ENCODE assay signal across 27 mouse cellular contexts in genomic region chr9:62154551-62154950, GRCm38 (mm10). TPM values are rescaled to one million over a fixed set of nuclear protein-coding genes. Genes with fewer than 3 reads are reported as not detected.
A peak's percentile ranks its signal among the peaks of the same experiment; 100 is the strongest.
DNase-seq lines count a peak whose midpoint lies in the region; ATAC-seq and TF ChIP-seq lines count a peak whose summit lies in the region.
"Had no signal": no experiment of that assay in that cellular context is flagged by ENCODE, and none has a peak within 500 bp of the region (broad histone marks: within the 10 kb centered on the region; RNA-seq: fewer than 3 reads in every experiment).

No protein-coding gene starts in this region.

- no peak overlapping the region for H3K4me3 ChIP-seq in hindbrain, embryonic 13.5 days
- no peak overlapping the region for H3K4me3 ChIP-seq in hindbrain, embryonic 12.5 days
- no peak overlapping the region for H3K4me3 ChIP-seq in midbrain, postnatal 0 days (ENCODE audit: low read depth, low read length)
- no peak overlapping the region for H3K4me3 ChIP-seq in midbrain, embryonic 10.5 days
- H3K4me3 ChIP-seq in embryonic facial prominence, embryonic 14.5 days (ENCODE audit: low read depth, low read length) = no peak overlapping the region
- H3K4me3 ChIP-seq: embryonic facial prominence, embryonic 12.5 days; erythroblast, embryonic 14.5 days; forebrain, embryonic 12.5 days; kidney, embryonic 15.5 days; left cerebral cortex, adult 2 months; liver, embryonic 15.5 days; midbrain, embryonic 12.5 days; neural tube, embryonic 12.5 days; stomach, embryonic 15.5 days had no signal

- H3K27me3 ChIP-seq in hindbrain, embryonic 13.5 days = no peaks in the 10 kb centered on the region
- no peaks in the 10 kb centered on the region for H3K27me3 ChIP-seq in hindbrain, embryonic 12.5 days
- no peaks in the 10 kb centered on the region for H3K27me3 ChIP-seq in midbrain, postnatal 0 days (ENCODE audit: insufficient read depth, low read length)
- no peaks in the 10 kb centered on the region for H3K27me3 ChIP-seq in midbrain, embryonic 10.5 days (ENCODE audit: low read depth, poor library complexity, severe bottlenecking)
- no peaks in the 10 kb centered on the region for H3K27me3 ChIP-seq in embryonic facial prominence, embryonic 14.5 days (replicated peaks; ENCODE audit: control insufficient read depth, insufficient read depth, low read length)
- H3K27me3 ChIP-seq: embryonic facial prominence, embryonic 12.5 days; forebrain, embryonic 12.5 days; kidney, embryonic 15.5 days; liver, embryonic 15.5 days; midbrain, embryonic 12.5 days; neural tube, embryonic 12.5 days; stomach, embryonic 15.5 days had no signal

- peak overlapping the region; percentile 46; the same call in 1 of the 2 replicates for H3K27ac ChIP-seq in hindbrain, embryonic 13.5 days
- H3K27ac ChIP-seq in hindbrain, embryonic 12.5 days = no peak overlapping the region
- no peak overlapping the region for H3K27ac ChIP-seq in midbrain, postnatal 0 days (ENCODE audit: low read depth, low read length)
- H3K27ac ChIP-seq in midbrain, embryonic 10.5 days (replicated peaks) = no peak overlapping the region; the same call in 1 of the 2 replicates
- no peak overlapping the region for H3K27ac ChIP-seq in embryonic facial prominence, embryonic 14.5 days (replicated peaks; ENCODE audit: low read depth, low read length)
- H3K27ac ChIP-seq: embryonic facial prominence, embryonic 12.5 days; forebrain, embryonic 12.5 days; kidney, embryonic 15.5 days; left cerebral cortex, adult 2 months; liver, embryonic 15.5 days; midbrain, embryonic 12.5 days; neural tube, embryonic 12.5 days; stomach, embryonic 15.5 days had no signal

- no peaks in the 10 kb centered on the region for H3K9me3 ChIP-seq in hindbrain, embryonic 13.5 days
- H3K9me3 ChIP-seq in hindbrain, embryonic 12.5 days (replicated peaks) = no peaks in the 10 kb centered on the region
- H3K9me3 ChIP-seq in midbrain, postnatal 0 days (ENCODE audit: low read length) = no peaks in the 10 kb centered on the region
- H3K9me3 ChIP-seq in midbrain, embryonic 10.5 days (replicated peaks) = no peaks in the 10 kb centered on the region
- no peaks in the 10 kb centered on the region for H3K9me3 ChIP-seq in embryonic facial prominence, embryonic 14.5 days (ENCODE audit: control insufficient read depth, low read length)
- H3K9me3 ChIP-seq: embryonic facial prominence, embryonic 12.5 days; forebrain, embryonic 12.5 days; kidney, embryonic 15.5 days; liver, embryonic 15.5 days; midbrain, embryonic 12.5 days; neural tube, embryonic 12.5 days; stomach, embryonic 15.5 days had no signal

- H3K4me1 ChIP-seq in hindbrain, embryonic 13.5 days (replicated peaks) = peaks cover 20% of the 10 kb centered on the region
- H3K4me1 ChIP-seq in hindbrain, embryonic 12.5 days = peaks cover 16% of the 10 kb centered on the region
- peaks cover 4% of the 10 kb centered on the region; the same call in 1 of the 2 replicates for H3K4me1 ChIP-seq in midbrain, postnatal 0 days (ENCODE audit: insufficient read depth, low read length)
- peaks cover 22% of the 10 kb centered on the region for H3K4me1 ChIP-seq in midbrain, embryonic 10.5 days
- H3K4me1 ChIP-seq in embryonic facial prominence, embryonic 14.5 days (ENCODE audit: control insufficient read depth, insufficient read depth, low read length) = no peaks in the 10 kb centered on the region
- H3K4me1 ChIP-seq: kidney, embryonic 15.5 days; liver, embryonic 15.5 days; stomach, embryonic 15.5 days had no signal

- no peak for TF ChIP-seq CTCF in midbrain, postnatal 0 days (IDR thresholded peaks at IDR 0.05)

- 52% methylated on average over 3 of the region's 3 CpGs for WGBS in hindbrain, embryonic 13.5 days
- 59% methylated on average over 3 of the region's 3 CpGs for WGBS in hindbrain, embryonic 12.5 days
- 51% methylated on average over 3 of the region's 3 CpGs for WGBS in midbrain, postnatal 0 days
- 77% methylated on average over 3 of the region's 3 CpGs for WGBS in midbrain, embryonic 10.5 days
- WGBS in embryonic facial prominence, embryonic 14.5 days = 63% methylated on average over 3 of the region's 3 CpGs

- intact Hi-C loops in gastrocnemius, postnatal 14 days (cut with DNase I; ENCODE audit: low total_unique reads) = no loop called here

- peak; percentile 47 for DNase-seq in cerebellum, adult 9-11 months
- peak; percentile 48 for DNase-seq in midbrain, postnatal 0 days (ENCODE audit: low spot score)
- DNase-seq in midbrain, embryonic 10.5 days (ENCODE audit: low spot score) = no peak
- DNase-seq in embryonic facial prominence, embryonic 14.5 days (ENCODE audit: low spot score) = peak; percentile 49
- no peak for DNase-seq in gastrocnemius, postnatal 14 days
- DNase-seq: adrenal gland, postnatal 14 days; gastrocnemius, postnatal 10 days; heart, adult 11 months; kidney, adult 11 months; kidney, postnatal 36 days; liver; thymus, adult 18-20 months; thymus, postnatal 36 days had no signal

- H3K9ac ChIP-seq in hindbrain, embryonic 13.5 days = no peak overlapping the region
- no peak overlapping the region for H3K9ac ChIP-seq in hindbrain, embryonic 12.5 days
- H3K9ac ChIP-seq in midbrain, postnatal 0 days (replicated peaks; ENCODE audit: low read length, poor library complexity, severe bottlenecking) = no peak overlapping the region
- no peak overlapping the region for H3K9ac ChIP-seq in embryonic facial prominence, embryonic 14.5 days (ENCODE audit: low read depth, low read length)
- H3K9ac ChIP-seq: embryonic facial prominence, embryonic 12.5 days; forebrain, embryonic 12.5 days; kidney, embryonic 15.5 days; liver, embryonic 15.5 days; midbrain, embryonic 12.5 days; neural tube, embryonic 12.5 days; stomach, embryonic 15.5 days had no signal

- no peak for ATAC-seq in cerebellum, adult (ENCODE audit: insufficient number of reproducible peaks, low FRiP score, low TSS enrichment)
- no peak for ATAC-seq in hindbrain, embryonic 13.5 days (ENCODE audit: low FRiP score)
- no peak for ATAC-seq in hindbrain, embryonic 12.5 days (ENCODE audit: low FRiP score)
- no peak for ATAC-seq in midbrain, postnatal 0 days (ENCODE audit: low FRiP score)
- no peak for ATAC-seq in embryonic facial prominence, embryonic 14.5 days (ENCODE audit: low read depth)
- ATAC-seq: CD4-positive, CD25-positive, alpha-beta regulatory T cell, adult 4 months had no signal

- H3K36me3 ChIP-seq in hindbrain, embryonic 13.5 days = no peaks in the 10 kb centered on the region
- H3K36me3 ChIP-seq in hindbrain, embryonic 12.5 days = no peaks in the 10 kb centered on the region
- H3K36me3 ChIP-seq in midbrain, postnatal 0 days (ENCODE audit: insufficient read depth, low read length) = no peaks in the 10 kb centered on the region
- H3K36me3 ChIP-seq in midbrain, embryonic 10.5 days = no peaks in the 10 kb centered on the region
- no peaks in the 10 kb centered on the region for H3K36me3 ChIP-seq in embryonic facial prominence, embryonic 14.5 days (ENCODE audit: control insufficient read depth, insufficient read depth, low read length)
- H3K36me3 ChIP-seq: embryonic facial prominence, embryonic 12.5 days; forebrain, embryonic 12.5 days; kidney, embryonic 15.5 days; liver, embryonic 15.5 days; midbrain, embryonic 12.5 days; neural tube, embryonic 12.5 days; stomach, embryonic 15.5 days had no signal

- no peak overlapping the region for H3K4me2 ChIP-seq in hindbrain, embryonic 13.5 days
- no peak overlapping the region for H3K4me2 ChIP-seq in hindbrain, embryonic 12.5 days (replicated peaks)
- no peak overlapping the region for H3K4me2 ChIP-seq in midbrain, postnatal 0 days (ENCODE audit: low read depth, low read length, poor library complexity, severe bottlenecking)
- no peak overlapping the region for H3K4me2 ChIP-seq in embryonic facial prominence, embryonic 14.5 days (ENCODE audit: low read depth, low read length)
- H3K4me2 ChIP-seq: embryonic facial prominence, embryonic 12.5 days; forebrain, embryonic 12.5 days; heart, embryonic 11.5 days; kidney, embryonic 15.5 days; liver, embryonic 15.5 days; midbrain, embryonic 12.5 days; neural tube, embryonic 12.5 days; stomach, embryonic 15.5 days had no signal

RNA-seq across cellular contexts. Expression of gene Glce, which starts 32.1 kb away (rescaled TPM):
- 17.7 and 18.1 TPM in 2 replicates for polyA plus RNA-seq in hindbrain, embryonic 13.5 days (2015; fragmentation: Nextera tagmentation; extraction: Ambion mirVana)
- polyA plus RNA-seq in hindbrain, embryonic 12.5 days (2016; fragmentation: Nextera tagmentation; extraction: Ambion mirVana) = 26.9 and 27.2 TPM in 2 replicates
- 36.0 and 41.7 TPM in 2 replicates for total RNA-seq in midbrain, postnatal 0 days (2014; rRNA removed)
- 15.0 and 15.5 TPM in 2 replicates for polyA plus RNA-seq in midbrain, postnatal 0 days (2015; fragmentation: Nextera tagmentation; extraction: Ambion mirVana)
- 15.8 and 21.0 TPM in 2 replicates for polyA plus RNA-seq in midbrain, embryonic 10.5 days (2016; fragmentation: Nextera tagmentation; extraction: Ambion mirVana)
- polyA plus RNA-seq in embryonic facial prominence, embryonic 14.5 days (2014; fragmentation: Nextera tagmentation; extraction: Ambion mirVana) = 30.1 and 38.8 TPM in 2 replicates
- 10 to 100 TPM; 12.8 to 13.2 TPM for total RNA-seq in gastrocnemius, postnatal 14 days (2021)

Comparison
In these comparisons a context has a peak if more than half of its experiments do, and no peak if none do; other contexts are left out.
1. DNase-seq: peak in cerebellum, adult 9-11 months (single experiment), midbrain, postnatal 0 days (single experiment) and embryonic facial prominence, embryonic 14.5 days (single experiment); none in midbrain, embryonic 10.5 days (single experiment) and gastrocnemius, postnatal 14 days (single experiment).